Mouse (Mus musculus) adrenal gland, postnatal 25 days (tissue): ENCODE results near the gene Acox1. TPM values are rescaled to one million over a fixed set of nuclear protein-coding genes. Genes with fewer than 3 reads are reported as not detected.
A peak's percentile ranks its signal among the peaks of the same experiment; 100 is the strongest.

Source experiments
- DNase-seq: peaks from one replicate; pipeline ENCODE4 v3.0.0; 2021; ENCODE audit warnings: mixed read lengths
- total RNA-seq: library from RNA; stranded (reverse); gene quantifications from 2 replicates; pipeline ENCODE4 v1.2.3, GENCODE M21; 2021

Gene Acox1
- total RNA-seq, 1 experiment from 2014 or later, result 182 TPM

DNA sequence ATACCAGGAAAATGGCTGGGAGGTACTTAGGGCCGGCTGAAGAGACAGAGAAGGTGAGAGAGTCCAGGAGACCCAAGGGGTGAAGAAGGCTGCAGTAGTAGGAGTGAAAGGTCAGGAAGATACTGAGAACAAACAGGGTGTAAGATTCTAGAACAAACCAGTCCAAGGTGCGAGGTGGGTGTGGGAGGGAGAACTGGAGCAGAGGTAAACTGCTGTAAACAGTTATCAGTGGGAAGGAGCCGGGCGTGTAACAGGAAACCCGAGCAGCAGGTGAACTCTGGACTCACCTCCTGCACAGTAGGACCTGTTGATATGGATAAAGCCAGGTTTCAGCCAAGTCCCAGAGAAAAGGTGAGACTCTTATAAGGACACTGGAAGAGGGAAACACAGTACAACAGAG, 11.9 kb upstream of the Acox1 start:
- DNase-seq, result no peak

DNA sequence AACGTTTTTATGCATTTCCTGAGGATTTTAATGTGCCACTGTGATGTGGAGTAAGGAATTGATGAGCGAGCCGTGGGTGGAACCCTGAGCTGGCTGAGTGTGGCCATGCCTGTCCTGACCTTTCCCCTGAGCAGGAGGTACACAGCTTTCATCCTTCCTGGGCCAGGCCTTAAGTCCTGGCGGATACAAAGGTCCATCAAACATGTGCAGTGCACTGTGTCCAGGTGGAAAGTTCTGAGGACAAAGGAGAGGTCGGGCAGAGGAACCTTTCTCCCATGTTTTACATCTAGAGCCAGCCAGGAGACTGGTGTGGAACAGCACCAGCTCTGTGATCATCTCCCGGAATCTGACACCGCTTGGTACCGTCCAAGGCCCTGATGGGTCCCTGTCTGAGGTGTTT, 10.4 kb upstream of the Acox1 start:
- no peak for DNase-seq

DNA sequence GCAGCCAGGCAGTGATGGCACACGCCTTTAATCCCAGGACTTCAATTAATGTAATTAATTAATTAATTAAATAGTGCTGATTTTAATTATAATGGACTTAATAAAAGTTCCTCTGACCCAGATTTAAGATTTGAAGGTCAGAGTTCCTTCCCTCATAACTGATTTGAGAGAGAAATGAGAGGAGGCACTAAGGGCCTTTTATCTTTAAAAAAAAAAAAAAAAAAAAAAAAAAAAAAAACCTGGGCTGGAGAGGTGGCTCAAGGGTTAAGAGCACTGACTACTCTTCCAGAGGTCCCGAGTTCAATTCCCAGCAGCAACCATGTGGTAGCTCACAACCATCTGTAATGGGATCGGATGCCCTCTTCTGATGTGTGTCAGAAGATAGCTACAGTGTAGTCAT, 9.8 kb upstream of the Acox1 start:
- no peak for DNase-seq

DNA sequence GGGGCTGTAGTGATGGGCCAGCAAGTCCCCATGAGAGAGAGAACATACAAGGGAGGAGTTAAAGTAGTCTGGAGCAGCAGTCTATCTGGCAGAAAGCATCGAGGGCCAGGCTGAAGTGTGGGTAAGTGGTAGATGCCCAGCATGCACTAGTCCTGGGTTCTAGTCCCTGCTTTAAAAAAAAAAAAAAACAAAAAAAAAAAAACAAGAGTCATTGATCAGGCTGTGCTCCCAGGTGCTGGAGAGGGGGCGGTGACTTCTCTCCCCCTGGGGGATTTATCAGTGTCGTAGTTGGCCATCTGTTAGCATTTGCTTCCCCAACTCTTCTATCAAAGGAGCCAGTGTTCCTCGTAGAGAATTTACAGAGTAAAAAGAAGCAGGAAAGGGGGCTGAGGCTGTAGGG, 7.8 kb upstream of the Acox1 start:
- DNase-seq, result no peak

DNA sequence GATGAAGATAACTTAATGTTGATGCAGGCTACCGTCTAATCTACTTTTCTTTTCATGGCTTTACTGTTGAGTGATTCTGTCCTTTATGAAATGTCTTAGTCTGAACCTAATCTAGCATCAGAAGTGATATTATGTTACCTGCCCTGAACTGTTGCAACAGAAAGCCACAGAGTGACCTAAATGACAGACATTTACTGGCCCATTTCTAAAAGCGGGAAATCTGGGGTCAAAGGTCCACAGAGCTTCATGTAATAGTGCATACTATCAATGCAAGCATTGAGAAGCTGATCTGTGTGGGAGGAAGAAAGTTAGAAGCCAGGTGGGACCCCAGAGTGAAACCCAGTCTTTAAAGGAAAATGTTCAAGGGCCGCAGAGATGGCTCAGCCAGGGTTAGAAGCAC, 4.3 kb upstream of the Acox1 start:
- no peak for DNase-seq

DNA sequence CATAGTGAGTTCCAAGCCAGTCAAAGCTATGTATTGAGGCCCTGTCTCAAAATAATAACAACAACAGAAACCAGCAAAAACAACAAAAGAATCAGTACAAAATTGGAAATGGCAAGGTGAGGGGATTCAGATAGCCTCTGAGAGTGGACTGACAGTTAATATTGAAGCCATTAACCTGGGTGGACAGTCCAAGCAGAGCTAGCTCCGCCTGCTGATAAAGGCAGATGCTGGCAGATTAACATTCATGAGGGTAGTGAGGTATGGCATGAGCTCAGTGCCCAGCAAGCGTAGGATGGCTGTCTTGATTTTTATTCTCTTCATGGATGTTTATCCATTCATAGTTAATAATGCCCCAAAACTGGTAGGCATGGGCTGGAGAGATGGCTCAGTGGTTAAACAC, 2.3 kb upstream of the Acox1 start:
- DNase-seq, result no peak

DNA sequence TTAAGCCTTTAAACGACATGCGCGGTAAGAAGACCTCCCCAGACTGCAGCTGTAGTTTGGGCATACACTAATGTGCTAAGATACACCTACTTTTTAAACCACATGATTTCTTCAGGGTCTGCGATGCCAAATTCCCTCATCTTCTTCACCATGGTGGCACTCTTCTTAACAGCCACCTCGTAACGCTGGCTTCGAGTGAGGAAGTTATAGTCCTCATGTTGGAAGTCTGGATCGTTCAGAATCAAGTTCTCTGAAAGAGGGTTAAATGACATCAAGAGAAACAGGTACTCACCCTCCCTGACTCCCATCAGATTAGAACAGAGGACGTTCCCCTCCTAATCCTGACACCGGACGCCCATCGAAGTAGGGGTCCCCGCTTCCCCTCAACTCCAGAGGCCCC, 713 bp downstream of the Acox1 start:
- no peak for DNase-seq

DNA sequence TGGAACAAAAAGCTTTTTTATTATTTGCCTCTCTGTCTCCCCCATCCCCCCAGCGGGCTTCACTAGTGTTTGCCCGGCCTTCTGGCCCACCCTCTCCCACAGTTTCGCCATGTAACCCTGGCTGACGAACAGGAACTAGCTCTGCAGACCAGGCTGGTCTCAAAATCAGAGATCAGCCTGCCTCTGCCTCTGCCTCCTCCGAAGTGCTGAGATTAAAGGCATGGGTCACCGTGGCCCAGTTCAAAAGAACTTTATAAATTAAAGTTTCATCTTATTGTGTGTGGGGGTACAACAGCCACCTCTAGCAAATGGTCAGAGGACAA, 1.3 kb downstream of the Acox1 start:
- no peak for DNase-seq

DNA sequence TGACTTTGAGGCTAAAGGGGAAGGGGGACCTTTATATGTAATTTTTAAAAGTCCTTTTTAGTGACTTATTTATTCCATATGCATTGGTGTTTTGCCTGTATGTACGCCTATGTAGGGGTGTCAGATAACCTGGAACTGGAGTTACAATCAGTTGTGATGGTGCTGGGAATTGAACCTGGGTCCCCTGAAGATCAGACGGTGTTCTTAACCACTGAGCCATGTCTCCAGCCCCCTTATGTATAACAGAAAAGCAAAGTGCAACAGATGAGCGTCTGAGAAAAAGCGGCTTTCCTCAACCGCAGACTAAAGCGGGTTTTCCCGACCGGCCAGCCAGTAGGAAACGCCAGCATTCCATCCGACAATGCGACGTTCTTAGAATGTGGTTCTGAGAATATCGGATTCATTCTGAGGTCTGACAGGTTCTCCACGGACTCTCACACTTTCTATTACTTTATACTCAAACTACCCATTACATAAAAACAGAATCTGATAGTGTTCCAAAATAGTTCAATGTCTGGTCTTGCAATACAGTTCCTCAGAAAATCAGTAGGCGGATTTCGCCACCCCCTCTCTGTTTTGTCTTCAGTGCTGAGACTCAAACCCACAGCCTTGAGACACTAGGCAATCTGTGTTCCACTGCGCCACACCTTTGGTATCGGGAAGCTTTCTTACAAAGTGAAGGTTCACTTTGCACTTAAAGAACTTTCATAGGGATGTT, 1.8 kb downstream of the Acox1 start:
- no peak for DNase-seq

DNA sequence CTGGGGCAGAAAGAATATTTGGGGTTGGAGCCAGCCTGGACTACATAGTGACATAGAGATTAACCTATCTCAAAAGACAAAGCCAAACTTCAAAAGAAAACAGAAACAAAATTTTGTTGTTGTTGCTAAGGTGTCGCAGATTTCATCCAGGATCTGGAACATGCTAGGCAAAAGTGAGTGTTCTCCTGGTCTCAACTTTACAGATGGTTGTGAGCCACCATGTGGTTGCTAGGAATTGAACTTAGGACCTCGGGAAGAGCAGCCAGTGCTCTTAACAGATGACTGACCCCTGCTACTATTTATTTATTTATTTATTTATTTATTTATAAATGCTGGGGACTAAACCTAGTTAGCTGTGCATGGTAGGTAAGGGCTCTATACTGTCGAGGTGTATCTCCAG, 2.5 kb downstream of the Acox1 start:
- no peak for DNase-seq

DNA sequence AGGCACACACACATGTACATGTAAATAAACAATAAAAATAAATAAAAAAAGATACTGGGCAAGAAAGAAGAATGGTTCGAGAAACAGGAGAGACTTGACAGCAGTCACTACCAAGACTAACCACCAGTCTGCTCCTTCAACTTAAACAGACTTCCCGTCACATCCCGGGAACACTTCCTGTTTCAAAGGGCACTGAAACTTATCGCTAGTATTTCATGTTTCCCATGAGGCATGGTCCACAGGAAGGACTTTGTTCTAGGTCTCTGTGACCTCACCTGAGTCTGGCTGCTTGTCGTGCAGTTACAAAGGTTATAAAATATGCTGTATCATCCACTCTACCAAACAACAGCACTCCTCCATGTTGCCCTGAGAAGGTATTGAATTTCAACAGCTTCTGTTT, 3.6 kb downstream of the Acox1 start:
- DNase-seq, result no peak

DNA sequence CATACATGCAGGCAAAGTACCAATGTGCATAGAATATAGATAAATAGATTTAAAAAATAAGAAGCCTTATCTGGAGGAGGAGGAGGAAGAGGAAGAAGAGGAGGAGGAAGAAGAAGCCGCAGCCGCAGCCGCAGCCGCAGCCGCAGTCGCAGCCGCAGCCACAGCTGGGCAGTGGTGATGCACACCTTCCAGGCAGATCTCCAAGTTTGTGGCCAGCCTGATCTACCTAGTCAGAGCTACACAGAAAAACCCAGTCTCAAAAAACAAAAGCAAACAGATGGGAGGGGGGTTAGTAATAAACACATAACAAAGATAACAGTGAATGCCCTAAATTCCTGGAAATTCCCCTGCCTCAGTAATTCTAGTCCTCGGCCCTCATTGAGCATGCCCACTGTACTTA, 4.2 kb downstream of the Acox1 start:
- no peak for DNase-seq

DNA sequence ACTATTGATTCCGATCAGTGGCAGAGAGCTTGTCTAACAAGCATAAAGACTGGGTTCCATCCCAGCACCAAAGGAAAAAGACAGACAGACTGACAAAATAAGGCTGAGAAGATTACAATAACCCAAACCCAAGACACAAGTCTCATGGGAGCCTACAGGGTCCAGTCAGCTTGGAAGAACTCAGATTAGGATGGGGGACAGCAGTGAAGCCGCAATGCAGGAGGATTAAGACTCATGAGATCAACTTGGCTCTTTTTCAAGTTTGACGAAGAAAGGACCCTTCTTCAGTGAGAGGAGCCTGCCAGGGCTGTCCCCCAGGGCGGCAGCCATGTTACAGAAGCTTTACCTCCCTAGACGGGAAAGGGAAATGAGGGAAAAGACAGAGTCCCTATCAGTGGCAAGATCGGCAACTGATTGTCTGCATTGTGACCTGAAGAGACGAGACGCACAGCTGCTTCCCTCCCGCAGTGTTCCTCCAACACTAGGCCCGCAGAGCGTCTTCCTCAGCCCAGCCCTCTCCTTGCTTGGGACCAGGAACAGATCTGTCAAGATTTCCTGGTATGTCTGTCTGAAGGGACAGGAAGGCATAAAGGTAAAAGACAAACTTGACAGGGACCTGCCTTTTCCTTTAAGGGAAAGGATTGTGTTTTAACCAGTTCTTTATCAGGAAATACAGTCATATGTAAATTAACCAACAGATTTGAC, 11.5 kb downstream of the Acox1 start:
- DNase-seq, result no peak

DNA sequence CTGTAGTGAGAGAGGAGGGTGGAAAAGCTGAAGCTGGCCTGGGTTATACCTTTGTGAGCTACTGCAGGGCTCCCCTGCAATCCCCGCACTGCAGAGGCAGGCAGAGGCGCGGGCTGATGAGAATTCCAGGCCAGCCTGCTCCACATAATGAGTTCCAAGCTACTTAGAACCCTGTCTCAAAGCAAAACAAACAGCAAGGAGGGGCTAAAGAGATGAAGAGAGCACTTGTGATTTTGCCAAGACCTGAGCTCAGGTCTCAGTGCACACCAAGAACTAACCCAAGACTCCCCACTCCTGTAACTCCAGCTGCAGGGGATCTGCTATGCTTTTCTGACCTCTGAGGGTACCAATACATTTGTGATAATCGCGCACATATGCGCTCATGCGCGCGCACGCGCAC, 12.5 kb downstream of the Acox1 start:
- no peak for DNase-seq

DNA sequence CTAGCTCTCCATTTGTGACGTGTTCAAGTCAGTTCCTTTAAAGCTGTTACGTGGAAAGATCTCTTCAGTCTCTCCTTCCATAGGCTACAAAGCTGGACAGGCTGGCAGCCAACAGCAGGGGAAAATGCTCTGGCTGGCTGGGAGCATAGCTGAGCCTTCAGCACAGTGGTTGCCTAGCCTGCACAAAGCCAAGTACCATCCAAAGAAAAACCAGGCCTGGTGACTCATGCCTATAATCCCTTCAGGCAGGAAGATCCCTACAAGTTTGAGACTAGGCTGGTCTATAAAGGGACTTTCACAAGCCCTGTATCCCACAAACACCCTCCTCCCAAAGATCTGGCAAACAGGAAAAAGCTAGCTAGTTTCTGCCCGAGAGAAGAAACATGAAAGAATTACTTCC, 13.0 kb downstream of the Acox1 start:
- no peak for DNase-seq

DNA sequence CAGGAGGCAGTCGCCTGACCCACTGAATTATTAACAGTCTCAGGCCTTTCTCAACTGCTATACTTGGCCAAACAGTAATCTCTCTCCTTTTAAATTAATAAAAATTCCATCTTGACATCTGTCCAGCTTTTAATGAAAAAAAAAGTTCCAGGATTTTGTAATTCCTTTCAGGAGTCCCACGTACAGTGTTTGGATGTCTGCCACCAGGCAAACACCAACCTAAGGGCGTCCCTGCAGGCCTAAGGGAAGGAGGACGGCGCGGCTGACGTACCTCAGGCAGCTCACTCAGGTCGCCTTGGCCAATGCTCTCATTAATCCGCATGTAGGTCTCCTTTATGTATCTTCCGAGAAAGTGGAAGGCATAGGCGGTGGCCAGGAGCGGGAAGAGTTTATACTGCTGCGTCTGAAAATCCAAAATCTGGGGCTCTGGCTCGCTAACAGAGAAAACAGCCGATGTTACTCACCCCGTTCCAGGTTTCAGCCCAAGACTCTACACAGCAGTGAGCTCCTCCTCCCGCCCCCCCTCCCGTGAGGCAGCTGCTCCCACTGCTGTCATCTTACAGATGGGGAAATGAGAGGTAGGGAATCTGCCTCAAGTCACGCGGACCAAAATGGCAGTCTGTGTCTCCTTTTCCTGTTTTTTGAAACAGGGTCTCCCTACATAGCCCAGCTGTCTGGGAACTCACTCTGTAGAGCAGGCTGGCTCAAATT, 20.3 kb downstream of the Acox1 start:
- no peak for DNase-seq

DNA sequence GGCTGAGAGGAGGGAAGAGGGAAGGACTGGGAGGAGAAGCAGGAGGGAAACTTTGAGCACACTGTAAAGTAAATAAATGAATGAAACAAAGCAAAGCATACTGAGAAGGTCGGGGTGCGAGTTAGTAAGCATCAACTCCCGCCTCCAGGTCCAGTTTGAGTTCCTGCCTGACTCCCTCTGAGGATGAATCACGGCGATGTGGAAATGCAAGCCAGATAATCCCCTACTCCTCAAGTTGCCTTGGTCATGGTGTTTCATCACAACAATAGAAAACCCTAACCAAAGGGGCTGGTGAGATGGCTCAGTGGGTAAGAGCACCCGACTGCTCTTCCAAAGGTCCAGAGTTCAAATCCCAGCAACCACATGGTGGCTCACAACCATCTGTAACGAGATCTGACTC, 22.8 kb downstream of the Acox1 start:
- no peak for DNase-seq

DNA sequence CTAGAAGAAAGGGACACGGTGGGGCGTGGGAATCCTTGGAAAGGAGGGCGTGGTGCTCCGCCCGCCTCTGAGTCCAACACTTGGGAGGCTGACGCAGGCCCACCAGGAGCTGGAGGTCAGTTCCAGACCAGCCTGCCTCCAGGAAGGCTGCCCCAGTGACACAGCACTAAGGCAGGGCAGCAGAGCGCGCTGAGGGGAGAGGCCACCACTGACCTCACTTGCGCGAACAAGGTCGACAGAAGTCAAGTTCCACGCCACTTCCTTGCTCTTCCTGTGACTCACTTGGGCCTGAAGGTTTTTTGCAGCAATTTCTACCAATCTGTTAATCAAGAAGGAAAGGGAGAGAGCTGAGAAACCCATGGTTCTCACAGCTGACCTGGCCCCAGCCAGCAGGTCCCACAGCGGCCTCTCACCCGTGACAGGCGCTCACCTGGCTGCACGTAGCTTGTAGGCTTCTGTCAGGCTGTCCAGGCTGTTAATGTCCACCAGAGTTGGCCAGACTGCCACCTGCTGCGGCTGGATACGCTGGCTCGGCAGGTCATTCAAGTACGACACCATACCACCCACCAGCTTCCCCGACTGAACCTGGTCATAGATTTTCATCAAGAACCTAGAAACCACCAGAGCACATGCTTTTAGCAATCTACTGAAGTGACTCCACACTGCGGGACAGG, 23.9 kb downstream of the Acox1 start:
- DNase-seq, result peak; percentile 62

DNA sequence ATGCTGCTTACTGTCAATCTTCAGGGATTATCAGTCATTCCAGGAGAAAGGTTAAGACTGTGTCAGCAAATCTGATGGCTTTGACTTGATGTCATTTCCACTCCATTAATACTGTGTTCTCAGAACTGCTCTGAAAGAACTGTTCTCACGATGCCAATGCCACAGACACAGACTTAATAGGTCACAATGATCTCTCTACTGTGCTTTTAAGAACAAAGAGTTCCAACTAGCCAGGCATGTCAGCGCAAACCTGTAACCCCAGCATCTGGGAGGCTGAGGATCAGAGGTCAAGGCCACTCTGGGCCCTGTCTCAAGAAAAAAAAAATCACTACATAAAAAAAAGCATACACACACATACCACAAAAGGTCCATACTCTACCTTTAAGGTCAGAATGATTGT, 26.9 kb downstream of the Acox1 start:
- DNase-seq, result no peak

DNA sequence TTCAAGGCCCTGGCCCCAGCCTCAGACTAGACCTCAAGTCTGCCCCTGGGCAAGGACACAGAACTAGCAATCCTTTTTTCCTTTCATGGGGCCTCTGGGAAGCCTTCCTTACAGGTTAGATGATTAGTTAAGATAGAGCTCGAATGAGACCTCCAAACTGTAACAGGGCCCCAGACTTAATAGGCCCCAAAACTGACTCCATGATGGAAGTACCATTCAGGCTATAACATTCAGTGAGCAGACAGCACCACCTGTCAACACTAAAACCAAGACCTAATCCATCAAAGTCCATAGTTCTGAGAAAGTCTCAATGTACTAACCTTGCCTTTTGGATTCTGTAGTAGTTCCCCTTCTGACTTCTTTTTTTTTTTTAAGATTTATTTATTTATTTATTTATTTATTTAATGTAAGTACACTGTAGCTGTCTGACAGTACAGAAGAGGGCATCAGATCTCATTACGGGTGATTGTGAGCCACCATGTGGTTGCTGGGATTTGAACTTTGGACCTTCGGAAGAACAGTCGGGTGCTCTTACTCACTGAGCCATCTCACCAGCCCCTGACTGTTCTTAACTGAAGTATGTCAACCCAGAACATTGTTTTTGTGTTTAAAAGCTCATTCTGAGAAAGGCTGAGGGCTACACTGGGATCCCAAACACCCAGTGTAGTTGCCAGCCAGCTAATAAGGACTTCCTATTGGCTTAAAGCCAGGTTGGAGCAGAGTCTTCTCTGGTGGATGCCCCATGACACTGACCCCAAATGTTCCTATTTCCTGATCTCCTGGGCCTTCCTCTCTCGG, 28.6 kb downstream of the Acox1 start:
- DNase-seq, result no peak

DNA sequence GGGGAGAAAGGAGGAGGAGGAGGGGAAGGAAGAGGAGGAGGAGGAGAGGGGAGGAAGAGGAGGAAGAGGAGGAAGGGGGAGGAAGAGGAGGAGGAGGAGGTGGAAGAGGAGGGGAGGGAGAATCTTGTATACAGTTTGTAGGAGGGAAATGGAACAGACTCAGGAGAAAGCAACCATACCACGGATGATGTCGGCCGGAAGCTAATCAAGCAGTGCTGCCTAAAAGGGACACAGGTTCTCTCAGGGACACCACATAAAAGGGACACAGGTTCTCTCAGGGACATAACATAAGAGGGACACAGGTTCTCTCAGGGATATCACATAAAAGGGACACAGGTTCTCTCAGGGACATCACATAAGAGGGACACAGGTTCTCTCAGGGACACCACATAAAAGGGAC, 29.6 kb downstream of the Acox1 start:
- no peak for DNase-seq

DNA sequence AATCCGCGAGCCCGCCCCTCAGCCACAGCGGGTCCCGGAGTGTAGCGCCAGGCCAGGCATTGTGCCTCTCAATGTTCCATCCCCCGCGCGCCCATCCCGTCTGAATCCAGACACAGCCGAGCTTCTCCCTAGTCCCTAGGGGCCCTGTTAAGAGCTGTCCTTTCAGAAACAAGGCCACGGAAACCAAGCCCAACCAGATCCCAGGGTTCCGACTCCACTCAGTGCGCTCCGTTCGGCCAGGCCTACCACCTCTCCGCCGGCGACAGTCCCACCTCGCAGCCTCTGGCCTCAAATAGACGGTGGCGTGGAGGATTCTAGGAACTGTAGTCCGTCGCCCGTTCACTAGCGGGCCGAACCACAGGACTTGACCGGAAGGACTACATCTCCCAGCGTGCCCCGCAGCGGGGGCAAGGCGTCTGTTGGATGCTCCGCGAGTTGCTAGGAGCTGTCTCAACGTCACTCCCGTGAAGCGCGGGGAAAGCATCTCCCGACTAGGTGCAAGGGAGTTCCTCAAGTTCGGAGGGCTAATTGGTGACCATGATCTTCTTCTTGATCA, 30.9 kb downstream of the Acox1 start, which contains the start of gene Fbf1:
Gene Fbf1, minus strand, starts transcription at position 283 of the 556 bp plus-strand sequence.
- DNase-seq, result peak; percentile 92
